Mouse (Mus musculus): ENCODE measurements around the gene Apeh. TPM values are rescaled to one million over a fixed set of nuclear protein-coding genes. Genes with fewer than 3 reads are reported as not detected.

Gene Apeh
- total and polyA plus RNA-seq, 2 experiments: 53.3 to 116 TPM

DNA sequence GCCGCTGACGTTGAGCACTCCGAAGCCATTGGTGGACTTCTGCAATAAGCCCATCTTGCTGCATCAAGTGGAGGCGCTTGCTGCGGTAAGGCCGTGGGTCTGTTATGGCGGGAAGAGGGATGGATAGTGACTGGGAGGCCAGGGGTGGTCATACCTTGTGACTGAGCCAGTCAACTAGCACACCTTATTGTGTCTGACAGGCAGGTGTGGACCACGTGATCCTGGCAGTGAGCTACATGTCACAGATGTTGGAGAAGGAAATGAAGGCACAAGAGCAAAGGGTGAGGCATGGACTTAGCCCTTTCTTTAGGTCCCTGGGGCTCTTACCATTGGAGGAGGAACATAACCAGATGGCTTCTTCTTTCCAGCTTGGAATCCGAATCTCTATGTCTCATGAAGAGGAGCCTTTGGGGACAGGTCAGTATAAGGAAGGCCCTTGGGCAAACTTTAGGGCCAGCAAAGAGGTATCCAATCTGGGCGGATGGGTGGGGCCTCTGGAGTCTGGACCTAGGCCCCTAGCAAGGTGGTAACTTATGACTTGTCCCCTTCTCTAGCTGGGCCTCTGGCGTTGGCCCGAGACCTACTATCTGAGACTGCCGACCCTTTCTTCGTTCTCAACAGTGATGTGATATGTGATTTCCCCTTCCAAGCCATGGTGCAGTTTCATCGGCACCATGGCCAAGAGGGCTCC is 44.7 kb downstream of the Apeh start:
- peak; percentile 39 for DNase-seq (ENCODE audit: extremely low read depth, low read depth, low spot score)
- peak overlapping the region; percentile 83 for H3K4me3 ChIP-seq (ENCODE audit: insufficient read depth, low read depth, low read length)
- TF ChIP-seq POLR2A (IDR thresholded peaks at IDR 0.05; ENCODE audit: extremely low read depth, insufficient read depth, low read length): no peak
- TF ChIP-seq CTCF (IDR thresholded peaks at IDR 0.05; ENCODE audit: low read depth, low read length): no peak
- peaks cover 4% of the 10 kb centered on the region; the same call in 1 of the 2 replicates for H3K79me2 ChIP-seq (ENCODE audit: control insufficient read depth, insufficient read depth, low read length)
- peaks cover 24% of the 10 kb centered on the region for H3K4me1 ChIP-seq (ENCODE audit: control insufficient read depth, insufficient read depth, low read length)
- H3K27ac ChIP-seq (replicated peaks; ENCODE audit: insufficient read depth, low read depth, low read length): peak overlapping the region; percentile 65
- WGBS: 34% methylated on average over 15 of the region's 15 CpGs
- H3K9ac ChIP-seq (ENCODE audit: low read depth, low read length): peak overlapping the region; percentile 88
- H3K27me3 ChIP-seq (ENCODE audit: control insufficient read depth, insufficient read depth, low read length): no peaks in the 10 kb centered on the region
- peaks cover 4% of the 10 kb centered on the region; the same call in 1 of the 2 replicates for H3K36me3 ChIP-seq (ENCODE audit: control insufficient read depth, insufficient read depth, low read length)

DNA sequence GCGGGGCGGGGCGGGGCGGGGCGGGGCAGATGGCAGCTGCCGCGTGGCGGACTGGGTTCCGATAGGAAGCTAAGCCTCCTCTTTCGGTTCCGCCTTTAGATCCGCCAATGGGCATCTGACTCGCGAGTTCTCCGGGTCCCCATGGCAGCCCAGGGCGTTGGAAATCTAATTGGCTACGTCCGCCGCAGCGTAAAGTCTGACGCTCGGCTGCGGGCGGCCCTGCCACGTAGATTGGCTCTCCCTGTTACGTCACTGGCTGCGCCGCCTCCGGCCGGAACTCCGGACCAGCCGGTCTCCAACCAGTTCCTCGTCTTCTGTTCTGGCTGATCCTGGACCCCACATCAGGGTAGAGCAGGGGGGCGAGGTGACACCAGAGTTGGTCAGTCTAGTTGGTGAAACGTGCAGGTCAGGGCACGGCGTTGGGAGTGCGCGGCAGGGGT is 45.4 kb downstream of the Apeh start, which contains the start of gene Gmppb:
Gene Gmppb (plus strand): TSS at position 227 of the 440 bp plus-strand sequence.
- Histone ChIP-seq H3K4me1 (ENCODE audit: control insufficient read depth, insufficient read depth, low read length) (peaks cover 24% of the 10 kb centered on the region), H3K9ac (ENCODE audit: low read depth, low read length) (peak within 1 kb of the TSS; percentile 88), H3K27me3 (ENCODE audit: control insufficient read depth, insufficient read depth, low read length) (no peaks in the 10 kb centered on the region), H3K36me3 (ENCODE audit: control insufficient read depth, insufficient read depth, low read length) (peaks cover 4% of the 10 kb centered on the region; the same call in 1 of the 2 replicates), H3K27ac (replicated peaks; ENCODE audit: insufficient read depth, low read depth, low read length) (peak within 1 kb of the TSS; percentile 65), H3K79me2 (ENCODE audit: control insufficient read depth, insufficient read depth, low read length) (peaks cover 4% of the 10 kb centered on the region; the same call in 1 of the 2 replicates), H3K4me3 (ENCODE audit: insufficient read depth, low read depth, low read length) (peak within 1 kb of the TSS; percentile 83)
- TF ChIP-seq POLR2A (IDR thresholded peaks at IDR 0.05; ENCODE audit: extremely low read depth, insufficient read depth, low read length): peak; percentile 79
- TF ChIP-seq CTCF (IDR thresholded peaks at IDR 0.05; ENCODE audit: low read depth, low read length): no peak
- under 1% methylated on average over 39 of the region's 39 CpGs for WGBS
- DNase-seq (ENCODE audit: extremely low read depth, low read depth, low spot score): peak; percentile 95

DNA sequence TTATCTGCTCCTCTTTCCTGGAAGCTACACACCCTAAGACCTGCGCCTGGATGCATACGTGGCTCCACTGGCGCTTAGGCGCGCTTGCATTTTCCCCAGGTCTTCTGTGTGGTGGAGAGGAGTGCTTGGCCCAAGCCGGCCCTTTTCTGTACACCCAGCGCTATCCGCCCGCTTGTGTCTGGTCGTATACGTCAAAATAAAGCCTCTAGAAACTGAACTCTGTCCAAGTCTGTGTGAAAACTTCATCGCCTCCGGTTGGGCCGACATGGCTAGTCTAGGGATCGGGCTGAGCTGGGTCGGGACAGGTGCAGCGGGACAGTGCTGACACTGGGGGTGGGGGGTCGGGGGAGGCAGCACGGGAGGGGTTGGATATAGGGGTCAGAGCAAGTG is 45.8 kb downstream of the Apeh start:
- H3K27ac ChIP-seq (replicated peaks; ENCODE audit: insufficient read depth, low read depth, low read length): peak overlapping the region; percentile 43

DNA sequence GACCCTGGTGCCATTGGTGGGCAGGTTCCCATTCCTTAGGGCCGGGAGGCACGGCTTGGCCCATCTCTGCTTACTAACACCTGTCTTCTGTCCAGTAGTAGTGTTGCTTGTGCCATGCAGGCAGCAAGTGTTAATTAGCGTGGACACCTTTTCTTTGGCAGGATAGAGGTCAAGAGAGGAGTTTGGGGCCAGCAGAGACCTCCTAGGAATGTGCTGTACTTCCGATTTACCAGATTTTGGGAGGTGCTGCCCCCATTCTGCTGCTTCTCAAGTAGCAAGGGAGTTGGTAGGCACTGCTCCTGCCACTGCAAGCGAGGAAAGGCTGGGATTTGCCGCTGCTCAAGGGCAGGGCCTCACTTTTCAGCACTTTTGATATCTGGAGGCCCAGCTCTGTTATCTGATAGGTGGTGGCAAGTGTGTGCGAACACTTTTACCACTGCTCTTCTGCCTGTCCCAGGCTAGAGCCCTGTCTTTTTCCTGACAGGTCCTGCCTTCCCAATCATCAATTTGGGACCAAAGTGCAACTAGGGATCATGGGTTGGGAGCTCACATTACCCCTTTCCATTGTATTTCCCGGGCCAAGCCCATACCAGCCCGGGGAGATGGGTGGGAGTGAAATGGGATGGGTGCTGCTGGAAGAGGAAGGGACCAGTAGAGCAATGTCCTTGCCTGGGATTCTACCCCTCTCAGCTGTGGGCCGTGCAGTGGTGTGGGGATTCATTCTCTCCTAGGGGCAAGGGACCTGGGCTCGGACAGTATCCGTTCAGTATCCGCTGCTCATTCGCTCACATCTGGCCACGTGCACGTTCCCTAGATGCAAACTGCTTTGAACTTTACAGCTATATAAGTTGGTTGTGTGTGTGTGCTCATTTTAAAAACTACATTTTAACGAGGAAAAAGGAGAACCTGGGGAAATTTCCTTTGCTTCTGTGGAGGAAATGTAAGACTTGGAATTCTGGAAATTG is 46.5 kb downstream of the Apeh start:
- Histone ChIP-seq H3K4me1 (ENCODE audit: control insufficient read depth, insufficient read depth, low read length) (peaks cover 17% of the 10 kb centered on the region), H3K9ac (ENCODE audit: low read depth, low read length) (peak overlapping the region; percentile 62; the same call in 1 of the 2 replicates), H3K27ac (replicated peaks; ENCODE audit: insufficient read depth, low read depth, low read length) (peak overlapping the region; percentile 43), H3K27me3 (ENCODE audit: control insufficient read depth, insufficient read depth, low read length) (no peaks in the 10 kb centered on the region), H3K4me3 (ENCODE audit: insufficient read depth, low read depth, low read length) (peak overlapping the region; percentile 71; the same call in 1 of the 2 replicates), H3K36me3 (ENCODE audit: control insufficient read depth, insufficient read depth, low read length) (peaks cover 4% of the 10 kb centered on the region; the same call in 1 of the 2 replicates), H3K79me2 (ENCODE audit: control insufficient read depth, insufficient read depth, low read length) (peaks cover 4% of the 10 kb centered on the region; the same call in 1 of the 2 replicates)
- 44% methylated on average over 17 of the region's 17 CpGs for WGBS
- TF ChIP-seq CTCF (IDR thresholded peaks at IDR 0.05; ENCODE audit: low read depth, low read length): no peak
- no peak for TF ChIP-seq POLR2A (IDR thresholded peaks at IDR 0.05; ENCODE audit: extremely low read depth, insufficient read depth, low read length)
- no peak for DNase-seq (ENCODE audit: extremely low read depth, low read depth, low spot score)

More for the DNA sequence above, 45.8 kb downstream of the Apeh start:
- H3K9ac ChIP-seq (ENCODE audit: low read depth, low read length): peak overlapping the region; percentile 62
- WGBS: 2% methylated on average over 19 of the region's 19 CpGs
- H3K79me2 ChIP-seq (ENCODE audit: control insufficient read depth, insufficient read depth, low read length): peaks cover 4% of the 10 kb centered on the region; the same call in 1 of the 2 replicates
- H3K36me3 ChIP-seq (ENCODE audit: control insufficient read depth, insufficient read depth, low read length): peaks cover 4% of the 10 kb centered on the region; the same call in 1 of the 2 replicates
- H3K4me1 ChIP-seq (ENCODE audit: control insufficient read depth, insufficient read depth, low read length): peaks cover 23% of the 10 kb centered on the region
- no peak for DNase-seq (ENCODE audit: extremely low read depth, low read depth, low spot score)
- H3K27me3 ChIP-seq (ENCODE audit: control insufficient read depth, insufficient read depth, low read length): no peaks in the 10 kb centered on the region
- TF ChIP-seq POLR2A (IDR thresholded peaks at IDR 0.05; ENCODE audit: extremely low read depth, insufficient read depth, low read length): no peak
- no peak for TF ChIP-seq CTCF (IDR thresholded peaks at IDR 0.05; ENCODE audit: low read depth, low read length)
- peak overlapping the region; percentile 71 for H3K4me3 ChIP-seq (ENCODE audit: insufficient read depth, low read depth, low read length)

DNA sequence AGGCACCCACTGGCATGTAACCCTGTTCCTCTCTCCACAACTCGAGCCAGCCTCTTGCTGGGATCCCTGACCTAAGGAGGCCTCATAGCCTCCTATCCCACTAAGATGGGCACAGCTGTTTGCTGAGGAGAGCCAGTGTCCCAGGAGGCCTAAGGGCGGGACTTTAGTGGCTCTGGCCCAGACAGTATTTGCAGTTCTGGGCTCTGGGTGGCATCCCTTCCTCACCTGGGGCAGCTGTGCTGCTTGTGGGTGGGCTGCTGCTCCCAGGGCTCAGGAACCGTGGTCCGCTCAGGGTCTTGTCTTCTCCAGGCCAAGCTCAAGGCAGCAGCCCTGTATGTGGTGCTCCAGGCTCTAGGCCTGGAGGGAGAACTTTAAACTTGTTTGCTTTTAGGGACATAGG is 47.8 kb downstream of the Apeh start:
- peaks cover 8% of the 10 kb centered on the region for H3K36me3 ChIP-seq (ENCODE audit: control insufficient read depth, insufficient read depth, low read length)
- TF ChIP-seq CTCF (IDR thresholded peaks at IDR 0.05; ENCODE audit: low read depth, low read length) (no peak), POLR2A (IDR thresholded peaks at IDR 0.05; ENCODE audit: extremely low read depth, insufficient read depth, low read length) (no peak)
- no peak overlapping the region for H3K4me3 ChIP-seq (ENCODE audit: insufficient read depth, low read depth, low read length)
- peaks cover 16% of the 10 kb centered on the region for H3K4me1 ChIP-seq (ENCODE audit: control insufficient read depth, insufficient read depth, low read length)
- H3K27me3 ChIP-seq (ENCODE audit: control insufficient read depth, insufficient read depth, low read length): no peaks in the 10 kb centered on the region
- DNase-seq (ENCODE audit: extremely low read depth, low read depth, low spot score): no peak
- H3K9ac ChIP-seq (ENCODE audit: low read depth, low read length): no peak overlapping the region
- 97% methylated on average over 4 of the region's 4 CpGs for WGBS
- H3K27ac ChIP-seq (replicated peaks; ENCODE audit: insufficient read depth, low read depth, low read length): no peak overlapping the region
- H3K79me2 ChIP-seq (ENCODE audit: control insufficient read depth, insufficient read depth, low read length): peaks cover 4% of the 10 kb centered on the region; the same call in 1 of the 2 replicates
